Mouse (Mus musculus) retina, embryonic 14.5 days (tissue): ENCODE results near the gene Leng1.

Experiments used
- DNase-seq: peaks from one replicate; pipeline ENCODE4 v3.0.0-alpha.2; 2015; ENCODE audit warnings: low spot score

Gene Leng1

DNA sequence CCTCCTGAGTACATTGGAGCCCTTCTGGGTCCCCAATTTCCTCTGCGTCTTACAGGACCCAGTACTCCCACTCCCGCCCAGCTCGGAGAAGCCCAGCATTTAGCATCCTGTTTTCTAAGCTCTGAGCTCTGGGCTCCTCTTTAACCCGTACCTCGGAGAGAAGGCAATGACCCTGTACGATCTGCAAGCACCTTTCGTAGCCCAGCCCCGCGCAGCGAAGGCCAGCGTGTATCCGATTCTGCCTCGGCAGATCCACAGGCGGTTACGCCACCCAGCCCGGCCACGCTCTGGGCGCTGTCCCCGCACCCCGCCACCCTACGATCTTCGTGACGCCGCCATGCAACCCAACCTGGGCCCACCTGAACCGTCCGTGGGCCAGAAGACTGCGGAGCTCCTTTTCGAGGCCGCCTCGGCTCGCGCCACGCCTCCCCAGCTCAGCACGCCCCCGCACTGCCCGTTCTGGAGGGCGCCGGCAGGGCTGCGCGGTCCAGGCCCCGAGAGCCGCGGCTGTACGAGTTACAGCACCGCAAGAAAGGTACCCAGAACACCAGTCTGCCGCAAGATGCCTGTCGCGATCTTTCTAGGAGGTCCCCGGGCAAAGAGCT is 26.8 kb upstream of the Leng1 start, which contains the start of gene Tsen34:
Gene Tsen34, plus strand, starts transcription at position 482 of the 605 bp plus-strand sequence.
- DNase-seq, result no peak

DNA sequence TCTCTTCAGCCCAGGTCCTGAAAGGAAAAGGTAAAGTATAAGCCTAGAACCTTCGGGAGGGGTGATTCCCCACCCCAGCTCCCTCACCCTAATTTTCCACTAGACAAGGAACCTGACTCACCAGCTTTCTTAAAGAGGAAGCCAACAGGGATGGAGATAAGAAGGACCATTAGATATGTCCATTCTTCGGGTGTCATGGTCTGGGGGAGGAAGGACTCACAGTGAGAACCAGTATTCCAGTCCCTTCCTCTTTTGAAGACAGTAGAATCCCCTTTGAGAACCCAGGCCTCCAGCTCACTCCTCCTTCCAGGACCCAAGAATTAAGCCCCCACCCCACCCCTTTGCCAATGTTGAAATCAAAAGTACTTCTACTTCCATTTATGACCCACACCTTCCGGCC is 26.3 kb upstream of the Leng1 start:
- DNase-seq, result no peak

GRCm38 (mm10) chr7:3685400-3686187 is 20.0 kb upstream of the Leng1 start:
- DNase-seq, result no peak

GRCm38 (mm10) chr7:3684698-3685097 is 19.1 kb upstream of the Leng1 start:
- no peak for DNase-seq

DNA sequence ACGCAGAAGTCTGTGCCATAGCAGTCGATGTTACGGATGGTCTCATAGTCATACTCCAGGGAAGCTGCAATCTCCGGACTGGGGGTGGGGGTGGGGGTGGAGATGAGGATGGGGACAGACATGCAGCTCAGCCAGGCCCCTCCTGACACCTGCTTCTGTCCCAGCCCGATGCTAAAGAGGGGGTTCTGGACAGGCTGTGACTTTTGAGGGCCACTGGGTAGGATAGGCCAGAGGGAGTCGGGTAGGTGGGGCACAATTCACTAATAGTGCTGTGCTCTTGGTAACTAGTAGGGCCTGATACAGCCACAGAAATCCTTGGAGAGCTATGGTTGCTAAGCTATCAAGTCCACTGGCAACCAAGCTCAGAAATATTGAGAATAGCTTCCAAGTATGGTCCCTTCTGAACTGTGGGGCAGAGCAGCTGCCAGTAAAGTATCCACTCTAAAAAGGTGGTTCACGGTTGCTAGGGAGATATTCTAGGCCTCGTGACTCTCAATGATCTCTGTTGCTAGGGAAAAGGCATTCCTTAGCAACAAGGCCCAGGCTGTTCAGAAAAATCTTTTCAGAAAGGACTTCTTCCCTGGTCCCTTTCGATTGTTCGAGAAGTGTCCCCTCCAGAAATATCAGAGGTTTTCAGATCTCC is 18.4 kb upstream of the Leng1 start:
- DNase-seq, result no peak

GRCm38 (mm10) chr7:3677342-3677741 is 11.7 kb upstream of the Leng1 start, which contains the start of gene Tmc4:
Tmc4 (minus strand) TSS chr7:3677553.
- DNase-seq, result no peak

DNA sequence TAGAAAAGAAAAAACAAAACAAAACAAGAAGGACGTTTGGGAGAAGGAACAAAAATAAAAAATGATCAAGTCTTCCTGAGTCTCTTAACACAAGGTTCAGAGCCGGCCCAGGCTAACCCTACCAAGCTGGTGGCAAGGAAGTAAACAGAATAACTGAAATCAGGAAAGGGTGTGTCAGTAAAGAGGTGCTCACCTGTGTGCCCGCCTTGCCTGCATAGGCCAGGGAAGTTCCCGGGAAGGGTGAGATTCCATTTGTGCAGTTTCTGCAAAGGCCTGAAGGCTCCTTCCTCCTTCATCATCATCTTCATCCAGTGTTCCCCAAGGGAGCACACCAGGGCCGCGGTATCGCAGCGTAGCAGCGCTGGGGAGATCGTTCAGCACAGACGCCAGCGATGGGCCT is 10.7 kb upstream of the Leng1 start:
- no peak for DNase-seq

GRCm38 (mm10) chr7:3675228-3675548 is 9.5 kb upstream of the Leng1 start:
- DNase-seq, result no peak

GRCm38 (mm10) chr7:3674507-3675227 is 9.0 kb upstream of the Leng1 start:
- DNase-seq, result peak; percentile 94

DNA sequence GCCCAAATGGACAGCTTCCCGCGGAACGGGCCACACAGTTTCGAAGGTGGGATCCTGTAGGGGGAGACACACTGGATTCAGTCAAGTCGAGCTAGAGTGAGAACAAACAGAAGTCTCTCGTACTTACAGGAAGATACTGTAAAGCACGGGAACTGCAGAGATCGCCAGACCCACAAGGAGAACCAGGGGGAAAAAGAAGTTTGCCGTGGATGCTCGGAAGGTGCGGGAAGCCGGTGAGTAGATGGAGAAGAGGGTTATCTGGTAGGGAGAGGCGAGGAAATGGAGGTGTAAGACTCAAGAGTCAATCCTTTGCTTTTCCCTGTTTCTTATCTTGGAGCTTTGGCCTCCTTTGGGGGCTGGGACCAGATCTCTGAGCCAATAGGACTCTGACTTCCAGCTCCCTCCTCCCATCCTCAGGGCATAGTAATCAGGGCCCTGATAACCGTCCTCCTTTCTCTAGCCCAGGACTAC is 1.3 kb upstream of the Leng1 start:
- peak; percentile 34 for DNase-seq

GRCm38 (mm10) chr7:3664524-3665214 is 971 bp downstream of the Leng1 start:
- no peak for DNase-seq

- DNase-seq, result no peak
Measured at GRCm38 (mm10) chr7:3658578-3658977, 7.1 kb downstream of the Leng1 start.

- DNase-seq, result no peak
Measured at GRCm38 (mm10) chr7:3656966-3657365, 8.7 kb downstream of the Leng1 start.

DNA sequence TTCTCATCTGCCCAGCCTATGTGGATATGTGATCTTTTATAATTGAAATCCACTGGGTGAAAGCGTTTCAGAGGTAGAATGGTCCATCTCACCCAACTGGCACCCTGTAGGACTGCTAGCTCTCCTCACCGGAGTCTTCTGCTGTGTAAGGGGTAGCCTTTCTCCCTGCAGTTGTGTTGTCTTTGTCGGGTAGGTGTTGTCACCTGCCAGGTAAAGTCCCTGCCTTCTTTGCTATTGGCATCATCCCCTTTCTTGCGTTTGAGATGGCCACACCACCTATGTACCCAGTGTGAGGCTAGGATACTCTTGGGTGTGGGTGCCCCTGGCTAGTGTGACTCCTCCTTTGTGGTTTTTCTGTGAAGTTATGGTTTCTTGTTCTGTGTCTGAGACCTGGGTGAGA is 19.0 kb downstream of the Leng1 start:
- no peak for DNase-seq

DNA sequence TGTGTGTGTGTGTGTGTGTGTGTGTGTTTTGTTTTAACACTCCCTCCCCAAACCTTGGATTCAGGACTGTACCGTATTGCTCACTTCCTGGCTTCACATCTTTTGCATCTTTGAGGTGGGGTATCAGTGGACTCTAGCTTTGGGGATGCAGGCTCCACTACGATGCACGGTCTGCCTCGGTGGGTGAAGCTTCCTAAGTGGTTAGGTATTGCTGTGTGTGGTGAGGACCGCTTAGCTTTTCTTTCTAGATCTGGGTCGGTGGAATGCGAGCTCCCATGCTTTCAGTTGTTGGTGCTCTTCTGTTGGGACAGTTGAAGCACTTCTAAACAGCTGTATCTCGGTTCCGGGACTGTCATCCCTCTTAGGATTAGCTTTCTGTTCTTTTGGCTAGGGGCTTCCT is 19.5 kb downstream of the Leng1 start:
- DNase-seq, result no peak

DNA sequence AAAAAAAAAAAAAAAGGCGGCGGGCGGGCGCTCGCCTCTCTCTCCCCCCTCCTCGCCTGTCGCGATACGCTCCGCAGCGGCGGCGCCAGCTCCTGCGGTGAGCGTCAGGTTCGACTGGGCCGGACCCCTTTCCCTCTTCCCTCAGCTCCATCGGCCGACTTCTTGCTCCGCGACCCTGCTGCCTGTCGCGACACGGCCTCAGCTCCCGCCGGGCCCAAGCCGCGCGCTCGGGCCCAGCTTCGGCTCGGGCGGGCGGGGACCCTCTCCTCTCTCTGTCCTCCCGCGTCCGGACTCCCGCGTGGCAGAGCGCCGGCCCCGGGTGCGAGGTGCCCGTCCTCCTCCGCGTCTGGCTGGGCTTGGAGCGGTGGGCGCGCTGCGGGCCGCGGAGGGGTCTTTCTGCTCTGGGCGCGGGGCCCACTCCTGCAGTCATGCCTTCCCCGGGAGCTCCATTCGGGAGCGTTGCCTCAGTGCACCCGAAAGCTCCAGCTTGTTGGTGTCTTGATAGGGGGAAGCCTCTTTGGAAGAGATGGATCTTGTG is 20.1 kb downstream of the Leng1 start:
- DNase-seq, result no peak

- DNase-seq, result peak; percentile 99
Measured at GRCm38 (mm10) chr7:3644672-3645487, 20.8 kb downstream of the Leng1 start, which contains the start of gene Cnot3. Cnot3 (plus strand) TSS chr7:3645268.

DNA sequence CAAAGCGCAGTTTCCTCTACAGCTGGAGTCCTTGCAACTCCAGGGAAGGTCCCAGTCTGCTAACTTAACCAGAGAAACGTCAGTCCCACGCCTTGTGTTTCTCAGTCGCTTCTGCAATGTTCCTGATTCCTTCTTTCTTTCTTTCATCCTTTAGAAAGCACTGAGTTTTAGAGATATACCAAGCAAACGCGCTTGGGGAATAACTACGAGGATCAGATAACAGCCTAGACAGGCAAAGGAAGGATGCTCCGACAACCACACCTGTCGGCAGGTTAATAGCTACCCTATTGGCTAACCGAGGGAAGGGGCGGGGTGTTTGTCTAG is 21.3 kb downstream of the Leng1 start:
- DNase-seq, result no peak

GRCm38 (mm10) chr7:3643843-3644242 is 21.8 kb downstream of the Leng1 start:
- no peak for DNase-seq

GRCm38 (mm10) chr7:3643412-3643811 is 22.2 kb downstream of the Leng1 start:
- no peak for DNase-seq

DNA sequence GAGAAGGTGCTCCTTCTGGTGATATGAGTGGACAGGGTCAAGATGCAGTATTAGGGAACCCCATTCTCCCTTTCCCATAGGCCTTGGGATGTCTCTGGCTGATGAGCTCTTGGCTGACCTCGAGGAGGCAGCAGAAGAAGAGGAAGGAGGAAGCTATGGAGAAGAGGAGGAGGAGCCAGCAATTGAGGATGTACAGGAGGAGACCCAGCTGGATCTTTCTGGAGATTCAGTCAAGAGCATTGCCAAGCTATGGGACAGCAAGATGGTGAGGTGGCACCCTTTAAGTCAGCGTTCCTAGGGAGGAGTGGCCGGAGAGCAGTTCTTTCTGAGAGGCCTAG is 35.2 kb downstream of the Leng1 start:
- no peak for DNase-seq
